Mouse (Mus musculus) heart, embryonic 16.5 days (tissue): ENCODE measurements around the gene Thsd7a. TPM values are rescaled to one million over a fixed set of nuclear protein-coding genes. Genes with fewer than 3 reads are reported as not detected.

Experiments used
- ATAC-seq: fragments of 200-750 bp; cut with Nextera tagmentation; replicated peaks from 2 replicates; pipeline ENCODE4 v1.8.0; 2017; ENCODE audit warnings: moderate number of reproducible peaks; ENCODE audit not compliant: insufficient read depth, low FRiP score; ENCODE audit errors: extremely low read depth
- H3K27ac ChIP-seq: fragments of 300-500 bp; sonication (generic); 2 replicates; pipeline ENCODE4 v1.5.1; 2014; ENCODE audit warnings: mild to moderate bottlenecking, low read length, control low read depth, moderate library complexity
- H3K27me3 ChIP-seq: fragments of 300-500 bp; sonication (generic); 2 replicates; pipeline ENCODE4 v1.6.1; 2014; ENCODE audit warnings: low read length, mixed read lengths; ENCODE audit not compliant: control insufficient read depth, insufficient read depth
- H3K36me3 ChIP-seq: fragments of 300-500 bp; sonication (generic); 2 replicates; pipeline ENCODE4 v1.6.1; 2014; ENCODE audit not compliant: control insufficient read depth, insufficient read depth
- H3K4me1 ChIP-seq: fragments of 300-500 bp; sonication (generic); 2 replicates; pipeline ENCODE4 v1.6.1; 2014; ENCODE audit warnings: low read length, mixed read lengths; ENCODE audit not compliant: control insufficient read depth, insufficient read depth
- H3K4me2 ChIP-seq: fragments of 300-500 bp; sonication (generic); 2 replicates; pipeline ENCODE4 v1.6.1; 2014; ENCODE audit warnings: low read depth, mild to moderate bottlenecking, control low read depth, low read length
- H3K4me3 ChIP-seq: fragments of 300-500 bp; sonication (generic); 2 replicates; pipeline ENCODE4 v1.5.1; 2014; ENCODE audit warnings: mild to moderate bottlenecking, control low read depth, low read length
- H3K9ac ChIP-seq: fragments of 300-500 bp; sonication (generic); 2 replicates; pipeline ENCODE4 v1.6.1; 2014; ENCODE audit warnings: low read length, control low read depth
- H3K9me3 ChIP-seq: fragments of 300-500 bp; sonication (generic); replicated peaks from 2 replicates; pipeline ENCODE4 v1.6.1; 2016; ENCODE audit warnings: low read length; ENCODE audit not compliant: control insufficient read depth
- WGBS: fragments of 180-500 bp; shearing (Covaris S2); extraction: QIAGEN DNeasy Blood & Tissue Kit; methylation state at CpG from one replicate; pipeline ENCODE4 v1.1.7; 2014; 5-methylcytosine and 5-hydroxymethylcytosine counted together
- polyA plus RNA-seq: library from polyadenylated mRNA; unstranded; fragments of >200 nt; fragmentation: Nextera tagmentation; extraction: Ambion mirVana; gene quantifications from 2 replicates; pipeline ENCODE4 v1.2.1, GENCODE M21; 2015

Gene Thsd7a
- polyA plus RNA-seq, 1 experiment from 2014 or later, result 3.3 TPM

GRCm38 (mm10) chr6:12551176-12551575, 198.0 kb downstream of the Thsd7a start:
- 74% methylated on average over 3 of the region's 3 CpGs for WGBS
- Histone ChIP-seq H3K27me3 (no peaks in the 10 kb centered on the region), H3K36me3 (no peaks in the 10 kb centered on the region), H3K9me3 (no peaks in the 10 kb centered on the region), H3K4me1 (no peaks in the 10 kb centered on the region), H3K9ac (no peak overlapping the region), H3K4me2 (no peak overlapping the region), H3K27ac (no peak overlapping the region), H3K4me3 (no peak overlapping the region)
- ATAC-seq, result no peak

- Histone ChIP-seq H3K27ac (no peak overlapping the region), H3K4me3 (no peak overlapping the region), H3K36me3 (no peaks in the 10 kb centered on the region), H3K27me3 (no peaks in the 10 kb centered on the region), H3K9ac (no peak overlapping the region), H3K9me3 (no peaks in the 10 kb centered on the region), H3K4me1 (no peaks in the 10 kb centered on the region), H3K4me2 (no peak overlapping the region)
- WGBS, result 65% methylated on average over 4 of the region's 4 CpGs
- no peak for ATAC-seq
Observed at GRCm38 (mm10) chr6:12550054-12550655, 199.1 kb downstream of the Thsd7a start.

- Histone ChIP-seq H3K4me1 (no peaks in the 10 kb centered on the region), H3K27me3 (no peaks in the 10 kb centered on the region), H3K9ac (no peak overlapping the region), H3K4me3 (no peak overlapping the region), H3K4me2 (no peak overlapping the region), H3K9me3 (no peaks in the 10 kb centered on the region), H3K27ac (no peak overlapping the region), H3K36me3 (no peaks in the 10 kb centered on the region)
- WGBS, result 51% methylated on average over 5 of the region's 5 CpGs
- peak; percentile 37; the same call in 1 of the 2 replicates for ATAC-seq
Observed at GRCm38 (mm10) chr6:12544096-12544495, 205.1 kb downstream of the Thsd7a start.

DNA sequence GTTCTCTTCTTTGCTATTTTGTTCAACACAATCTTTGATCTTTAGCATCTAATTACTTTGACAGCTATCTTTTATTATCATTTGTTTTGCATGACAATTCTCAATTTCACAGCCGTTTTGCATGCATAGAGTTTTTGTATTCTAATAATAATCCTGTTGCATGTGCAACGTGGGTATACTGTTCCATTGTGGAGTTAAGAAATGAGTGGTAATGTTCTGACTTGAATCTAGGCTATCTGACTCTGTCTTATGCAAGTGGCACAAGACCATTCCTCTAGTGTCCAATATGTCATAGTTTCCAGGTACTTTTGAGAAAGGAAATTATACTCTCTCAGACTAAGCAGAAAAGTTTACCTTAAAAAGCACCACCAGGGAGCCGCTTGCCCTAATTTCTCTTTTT, 206.7 kb downstream of the Thsd7a start:
- H3K27me3 ChIP-seq, result no peaks in the 10 kb centered on the region
- ATAC-seq, result no peak
- no peaks in the 10 kb centered on the region for H3K9me3 ChIP-seq
- WGBS, result 60% methylated on average over 3 of the region's 3 CpGs
- H3K36me3 ChIP-seq, result no peaks in the 10 kb centered on the region
- H3K9ac ChIP-seq, result no peak overlapping the region
- H3K4me3 ChIP-seq, result no peak overlapping the region
- no peaks in the 10 kb centered on the region for H3K4me1 ChIP-seq
- no peak overlapping the region for H3K27ac ChIP-seq
- no peak overlapping the region for H3K4me2 ChIP-seq

GRCm38 (mm10) chr6:12519121-12519520, 230.1 kb downstream of the Thsd7a start:
- Histone ChIP-seq H3K4me2 (no peak overlapping the region), H3K27me3 (no peaks in the 10 kb centered on the region), H3K27ac (no peak overlapping the region), H3K4me3 (no peak overlapping the region), H3K4me1 (no peaks in the 10 kb centered on the region), H3K36me3 (no peaks in the 10 kb centered on the region), H3K9me3 (no peaks in the 10 kb centered on the region), H3K9ac (no peak overlapping the region)
- ATAC-seq, result no peak

GRCm38 (mm10) chr6:12518283-12518903, 230.8 kb downstream of the Thsd7a start:
- no peak overlapping the region for H3K9ac ChIP-seq
- no peak overlapping the region for H3K4me3 ChIP-seq
- 87% methylated on average over 9 of the region's 9 CpGs for WGBS
- ATAC-seq, result no peak
- H3K9me3 ChIP-seq, result no peaks in the 10 kb centered on the region
- no peak overlapping the region for H3K27ac ChIP-seq
- no peaks in the 10 kb centered on the region for H3K36me3 ChIP-seq
- H3K4me2 ChIP-seq, result no peak overlapping the region
- H3K27me3 ChIP-seq, result no peaks in the 10 kb centered on the region
- H3K4me1 ChIP-seq, result no peaks in the 10 kb centered on the region

GRCm38 (mm10) chr6:12517726-12518125, 231.5 kb downstream of the Thsd7a start:
- H3K4me2 ChIP-seq, result no peak overlapping the region
- no peaks in the 10 kb centered on the region for H3K36me3 ChIP-seq
- H3K9ac ChIP-seq, result no peak overlapping the region
- ATAC-seq, result no peak
- H3K4me1 ChIP-seq, result no peaks in the 10 kb centered on the region
- H3K9me3 ChIP-seq, result no peaks in the 10 kb centered on the region
- H3K27me3 ChIP-seq, result no peaks in the 10 kb centered on the region
- H3K27ac ChIP-seq, result no peak overlapping the region
- no peak overlapping the region for H3K4me3 ChIP-seq

DNA sequence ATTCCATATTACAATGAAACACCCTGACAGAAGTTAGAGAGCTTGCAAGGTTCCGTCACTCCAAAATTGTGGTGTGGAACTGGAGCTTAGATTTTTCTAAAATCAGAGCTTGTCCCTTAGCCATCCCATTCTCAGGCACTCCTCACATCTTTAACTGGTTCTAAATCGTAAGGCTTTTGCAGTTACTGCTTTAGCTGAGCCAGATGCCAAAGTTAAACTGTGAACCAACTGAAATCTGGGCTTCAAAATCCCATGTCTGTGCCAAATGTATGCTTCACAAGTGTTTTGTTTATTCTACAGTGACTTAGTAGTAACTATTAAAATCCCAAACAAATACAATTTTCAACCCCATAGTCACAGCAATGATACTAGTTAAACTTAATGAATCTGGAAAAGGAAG, 242.3 kb downstream of the Thsd7a start:
- H3K36me3 ChIP-seq, result no peaks in the 10 kb centered on the region
- no peak overlapping the region for H3K9ac ChIP-seq
- H3K27me3 ChIP-seq, result no peaks in the 10 kb centered on the region
- H3K4me2 ChIP-seq, result no peak overlapping the region
- ATAC-seq, result no peak
- no peaks in the 10 kb centered on the region for H3K4me1 ChIP-seq
- H3K9me3 ChIP-seq, result no peaks in the 10 kb centered on the region
- whole genome bisulfite sequencing, result 78% methylated on average over 2 of the region's 2 CpGs
- no peak overlapping the region for H3K4me3 ChIP-seq
- no peak overlapping the region for H3K27ac ChIP-seq

DNA sequence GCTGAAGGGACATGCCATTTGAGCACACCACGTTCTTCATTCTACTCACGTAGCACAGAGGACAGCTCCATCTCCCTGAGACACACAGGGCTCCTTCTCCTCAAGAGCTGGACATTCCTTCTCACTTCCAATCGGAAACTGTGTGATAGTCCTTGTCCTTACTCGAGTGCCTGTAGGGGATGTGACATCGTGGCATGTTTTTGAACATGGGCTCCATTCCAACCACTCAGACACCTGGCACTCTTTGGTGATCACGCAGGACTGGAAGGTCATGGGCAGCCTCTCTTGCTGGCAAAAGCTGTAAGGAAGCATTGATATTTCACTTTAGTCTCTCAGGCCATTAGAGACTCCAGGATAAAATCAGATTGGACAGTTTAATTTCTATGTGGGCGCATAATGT, 245.3 kb downstream of the Thsd7a start:
- ATAC-seq, result no peak
- Histone ChIP-seq H3K4me3 (no peak overlapping the region), H3K27me3 (no peaks in the 10 kb centered on the region), H3K4me1 (no peaks in the 10 kb centered on the region), H3K27ac (no peak overlapping the region), H3K9ac (no peak overlapping the region), H3K36me3 (no peaks in the 10 kb centered on the region), H3K9me3 (no peaks in the 10 kb centered on the region), H3K4me2 (no peak overlapping the region)
- WGBS, result 71% methylated on average over 7 of the region's 7 CpGs
